Mouse (Mus musculus) olfactory bulb, adult 2 months (tissue): ENCODE results near the gene Dlgap1.

ENCODE experiments used
- CTCF ChIP-seq: fragments of 200-500 bp; IDR thresholded peaks from 2 replicates; pipeline ENCODE4 v1.5.1; 2012; ENCODE audit warnings: low read depth, mild to moderate bottlenecking, low read length, moderate library complexity; ENCODE audit not compliant: insufficient read depth
- POLR2A ChIP-seq: fragments of 200-500 bp; IDR thresholded peaks from 2 replicates; pipeline ENCODE4 v1.6.1; 2012; ENCODE audit warnings: mild to moderate bottlenecking, low read depth, low read length, moderate library complexity; ENCODE audit not compliant: insufficient read depth

DNA sequence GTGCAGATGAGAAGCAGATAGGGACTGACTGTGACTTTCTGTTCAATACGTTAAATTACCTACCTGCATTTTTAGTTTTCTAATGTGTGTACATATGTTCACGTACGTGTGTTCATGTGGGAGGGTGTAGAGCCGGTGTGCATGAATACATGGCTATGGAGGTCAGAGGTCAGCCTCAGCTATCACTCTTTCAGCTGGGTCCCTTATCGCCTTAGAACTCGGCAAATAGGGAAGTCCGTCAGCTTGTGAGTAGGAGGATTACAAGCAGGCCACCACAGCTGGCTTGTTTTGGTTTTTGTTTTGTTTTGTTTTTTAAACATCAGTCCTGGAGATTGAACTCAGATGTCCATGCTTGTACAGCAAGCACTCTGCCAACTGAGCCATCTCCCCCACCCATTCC, 645.0 kb downstream of the Dlgap1 start:
- no peak for TF ChIP-seq CTCF
- TF ChIP-seq POLR2A: no peak
